Mouse (Mus musculus): ENCODE measurements around the gene Hhipl1.

DNA sequence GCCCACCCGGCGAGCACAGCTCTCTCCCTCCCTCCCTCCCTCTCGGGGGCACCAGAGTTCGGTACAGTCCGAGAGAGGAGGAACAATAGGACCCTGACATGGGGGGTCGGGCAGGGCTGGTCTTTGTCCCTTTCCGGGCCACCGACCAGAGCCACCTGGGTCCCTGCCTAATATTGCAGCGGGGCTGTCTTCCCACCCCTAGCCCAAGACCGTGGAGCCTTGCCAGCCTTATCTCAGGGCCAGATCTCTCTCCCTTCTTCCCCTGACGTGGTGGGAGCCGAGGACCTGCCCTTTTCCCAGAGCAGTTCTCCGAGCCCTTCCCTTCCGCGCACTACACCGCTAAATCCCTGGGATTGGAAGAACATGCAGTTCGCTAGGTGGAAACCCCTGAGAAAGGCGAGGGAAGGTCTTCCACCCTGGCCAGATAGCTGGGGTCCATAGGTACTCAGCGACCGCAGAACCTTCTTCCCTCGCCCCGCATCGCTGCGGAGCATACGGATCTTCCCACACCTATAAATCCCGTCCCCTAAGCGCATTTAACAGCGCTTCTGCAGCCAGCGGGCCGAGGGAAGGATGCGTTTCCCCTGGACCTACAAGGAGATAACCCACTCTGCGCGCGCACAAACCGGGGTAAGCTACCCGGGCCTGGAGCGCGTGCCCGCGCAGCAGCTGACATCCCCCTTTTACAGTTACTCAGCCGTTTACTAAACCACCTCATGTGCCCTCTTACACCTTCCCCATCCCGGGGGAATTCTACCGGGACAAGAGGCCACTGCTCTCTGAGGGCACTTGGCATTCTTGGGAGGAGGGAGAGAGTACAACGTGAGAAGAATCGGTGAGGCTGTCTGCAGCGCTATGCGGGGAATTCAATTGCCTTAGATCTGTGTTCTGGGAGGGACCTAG lies 29.9 kb upstream of the Hhipl1 start:
- TF ChIP-seq POLR2A (IDR thresholded peaks at IDR 0.05; ENCODE audit: low read depth, low read length) (0 out of 2 replicates have a peak, but pooled peaks have one; percentile 0), CTCF (IDR thresholded peaks at IDR 0.05; ENCODE audit: extremely low read depth, insufficient read length, insufficient replicate concordance, low read depth, low read length) (no peak)
